Mouse (Mus musculus) gastrocnemius, postnatal 10 days (tissue): ENCODE results near the gene Atp1a4. TPM values are rescaled to one million over a fixed set of nuclear protein-coding genes. Genes with fewer than 3 reads are reported as not detected.
"Not testable (repeated sequence)": the region's sequence is repeated elsewhere in the genome, so short reads cannot be mapped to it uniquely, and the experiment has no call there.

ENCODE experiments used
- DNase-seq: peaks from one replicate; pipeline ENCODE4 v3.0.0; 2021; ENCODE audit warnings: mixed read lengths
- total RNA-seq, 2 experiments: library from RNA; stranded (reverse); gene quantifications; 2 replicates each; pipeline ENCODE4 v1.2.3; 2021

The Atp1a4 gene
- total RNA-seq, 2 experiments from 2014 or later = 0.61 to 0.66 TPM

DNA sequence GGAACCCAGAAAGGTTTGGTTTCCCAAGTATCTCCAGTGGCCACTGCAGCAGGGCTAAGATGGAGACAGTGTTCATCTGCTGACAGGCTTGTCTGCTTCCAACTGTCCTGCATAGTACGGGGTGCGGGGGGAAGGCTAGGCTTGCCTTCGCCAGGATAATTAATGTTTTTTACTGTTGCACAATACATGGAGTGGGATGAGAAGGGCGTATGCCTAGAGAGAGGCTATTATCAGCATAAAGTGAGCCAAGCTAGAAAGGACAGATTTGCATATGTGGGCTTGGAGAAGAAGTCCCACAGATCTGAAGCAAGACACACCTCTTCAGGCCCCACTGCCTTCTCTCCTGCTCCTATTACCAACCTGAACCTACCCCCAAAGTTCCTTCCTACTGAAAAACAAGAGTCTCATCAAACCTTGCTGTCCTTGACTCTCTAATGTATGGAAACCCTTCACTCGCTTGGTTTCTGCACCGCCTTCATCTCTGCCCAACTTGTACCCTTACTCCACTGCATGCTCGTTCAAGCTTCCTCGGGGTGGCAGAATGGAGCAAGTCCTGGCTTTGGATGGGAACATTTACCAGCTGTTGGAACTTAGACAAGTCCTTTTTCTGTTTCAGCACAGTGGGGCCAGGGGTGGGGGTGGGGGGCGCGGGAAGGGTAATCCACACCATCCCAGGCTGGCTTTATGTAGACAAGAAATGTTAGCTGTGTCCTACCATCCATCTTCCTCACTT, 23.5 kb upstream of the Atp1a4 start:
- DNase-seq = no peak

GRCm38 (mm10) chr1:172279768-172280509, 21.7 kb upstream of the Atp1a4 start:
- DNase-seq = no peak

DNA sequence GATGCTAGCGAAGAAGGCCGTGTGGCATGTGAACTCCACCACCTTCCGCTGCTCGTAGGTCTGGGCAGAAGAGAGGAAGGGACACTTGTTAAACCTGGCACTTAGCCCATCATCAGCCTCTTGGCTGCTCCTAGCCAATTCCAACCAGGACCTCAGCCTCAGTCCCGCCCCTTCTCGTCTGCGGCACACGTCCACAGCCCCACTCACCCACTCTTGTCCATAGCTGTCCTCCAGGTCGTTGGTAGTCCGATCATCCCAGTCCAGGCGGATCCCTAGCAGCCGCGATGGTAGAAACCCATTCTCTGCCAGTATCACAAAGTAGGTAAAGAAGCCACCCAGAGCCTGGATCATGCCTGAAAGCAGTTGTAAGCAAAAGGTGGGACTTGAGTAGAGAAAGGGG, 20.1 kb upstream of the Atp1a4 start:
- DNase-seq = no peak

- no peak for DNase-seq
Observed at GRCm38 (mm10) chr1:172277172-172277571, 19.0 kb upstream of the Atp1a4 start.

- no peak for DNase-seq
Observed at GRCm38 (mm10) chr1:172274547-172274946, 16.3 kb upstream of the Atp1a4 start.

DNA sequence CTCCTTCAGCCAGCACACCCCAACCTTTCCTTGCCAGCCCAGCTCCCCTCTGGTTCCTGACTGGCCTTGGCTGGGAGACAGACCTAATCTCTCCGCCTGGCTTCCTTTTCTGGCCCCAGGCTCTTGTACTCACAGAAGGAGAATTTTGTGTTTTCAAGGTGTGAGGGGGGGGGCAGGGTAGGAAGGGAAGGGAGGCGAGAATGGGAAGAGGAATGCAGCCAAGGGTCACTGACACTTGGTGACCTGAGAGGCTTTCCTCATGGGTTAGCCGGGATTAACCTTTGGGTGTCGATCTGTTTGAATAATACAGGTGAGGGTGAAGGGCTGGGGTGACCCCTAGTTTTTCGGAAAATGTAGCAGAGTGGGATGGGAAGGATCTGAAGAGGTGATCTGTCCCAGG, 15.9 kb upstream of the Atp1a4 start:
- DNase-seq = no peak

DNA sequence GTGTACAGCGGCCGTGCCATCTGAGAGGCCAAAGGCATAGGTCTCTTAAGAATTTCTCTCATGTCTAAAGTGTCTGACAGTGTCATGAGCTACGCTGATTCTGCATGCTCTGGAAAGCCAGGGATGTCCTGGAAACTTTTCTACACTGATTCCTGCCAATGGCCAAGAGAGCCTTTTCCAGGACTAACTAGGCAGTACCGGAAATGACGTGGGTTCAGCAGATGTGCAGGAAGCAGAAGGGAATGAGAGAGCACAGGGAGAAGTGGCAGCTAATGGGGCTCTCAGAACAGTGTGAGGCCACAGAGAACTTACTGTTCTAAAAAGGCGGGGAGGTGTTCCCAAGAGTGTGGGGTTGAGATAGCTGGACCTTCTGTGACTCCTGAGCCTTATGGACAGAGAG, 15.2 kb upstream of the Atp1a4 start:
- no peak for DNase-seq

DNA sequence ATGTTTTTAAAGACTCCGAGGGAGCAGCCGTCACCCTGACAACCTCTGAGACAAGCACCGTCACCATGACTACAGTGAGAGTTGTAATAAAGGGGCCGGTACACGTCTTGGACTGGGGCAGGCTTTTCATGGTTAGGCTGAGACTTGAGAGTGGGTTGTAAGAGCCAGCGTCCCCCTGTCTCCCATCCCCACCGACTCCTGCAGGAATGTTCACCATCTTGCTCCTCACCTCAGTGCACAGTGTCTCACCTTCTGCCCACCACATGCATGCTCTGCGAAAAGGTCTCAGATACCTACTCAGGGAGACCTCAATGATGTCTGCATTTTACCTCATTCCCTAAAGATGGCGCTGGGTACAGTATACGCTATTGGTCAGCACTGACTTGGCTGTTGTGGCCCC, 13.6 kb upstream of the Atp1a4 start:
- no peak for DNase-seq

DNA sequence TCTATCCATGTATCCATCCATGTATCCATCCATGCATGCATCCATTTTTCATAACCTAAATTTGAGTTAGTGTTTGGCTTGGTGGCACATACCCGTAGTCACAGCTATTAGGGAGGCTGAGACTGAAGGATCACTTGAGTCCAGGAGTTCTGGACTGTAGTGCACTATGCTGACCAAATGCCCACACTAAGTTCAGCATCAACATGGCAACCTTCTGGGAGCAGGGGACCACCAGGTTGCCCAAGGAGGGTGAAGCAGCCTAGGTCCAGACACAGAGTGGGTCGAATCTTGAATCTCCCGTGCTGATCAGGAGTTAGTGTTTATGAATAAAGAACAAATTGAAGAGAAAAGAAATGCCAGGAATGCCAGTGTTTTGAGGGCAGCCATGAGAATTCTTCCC, 13.0 kb upstream of the Atp1a4 start:
- DNase-seq = no peak

DNA sequence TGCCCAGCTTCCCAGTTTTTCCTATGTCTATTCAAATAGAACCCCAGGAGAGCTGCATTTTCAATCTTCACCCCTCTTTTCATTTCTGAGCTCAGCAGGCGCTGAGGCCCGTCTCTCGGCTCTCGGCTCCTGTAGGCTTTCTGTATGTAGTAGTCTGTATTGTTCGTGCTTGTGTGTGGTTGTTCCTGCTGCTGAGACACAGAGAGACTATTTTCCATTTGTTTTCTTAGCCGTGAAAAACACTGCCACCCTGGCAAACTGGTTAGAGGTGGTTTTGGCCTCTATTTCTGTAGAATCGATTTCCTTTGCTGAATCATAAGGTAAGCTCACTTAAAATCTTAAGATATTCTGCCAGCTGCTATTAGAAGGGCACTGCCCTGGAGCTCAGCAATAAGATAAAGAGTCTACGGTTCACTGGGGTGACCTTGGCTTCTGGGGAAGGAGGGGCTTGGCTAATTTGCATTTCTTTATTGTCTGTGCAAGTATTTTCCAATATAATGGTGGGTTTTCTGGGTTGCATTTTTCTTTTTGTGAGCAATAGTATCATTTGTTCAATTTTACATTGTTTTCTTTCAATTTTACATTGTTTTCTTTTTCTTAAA, 3.4 kb upstream of the Atp1a4 start, which contains the start of gene Igsf8:
Gene Igsf8, plus strand, starts transcription at position 165 of the 602 bp plus-strand sequence.
- DNase-seq = no peak

- peak; percentile 29 for DNase-seq
Observed at GRCm38 (mm10) chr1:172247679-172248078, 10.5 kb downstream of the Atp1a4 start.

GRCm38 (mm10) chr1:172247216-172247615, 11.0 kb downstream of the Atp1a4 start:
- no peak for DNase-seq

GRCm38 (mm10) chr1:172244645-172245044, 13.6 kb downstream of the Atp1a4 start:
- DNase-seq = not testable (repeated sequence)

GRCm38 (mm10) chr1:172243547-172244205, 14.5 kb downstream of the Atp1a4 start:
- peak; percentile 65 for DNase-seq

DNA sequence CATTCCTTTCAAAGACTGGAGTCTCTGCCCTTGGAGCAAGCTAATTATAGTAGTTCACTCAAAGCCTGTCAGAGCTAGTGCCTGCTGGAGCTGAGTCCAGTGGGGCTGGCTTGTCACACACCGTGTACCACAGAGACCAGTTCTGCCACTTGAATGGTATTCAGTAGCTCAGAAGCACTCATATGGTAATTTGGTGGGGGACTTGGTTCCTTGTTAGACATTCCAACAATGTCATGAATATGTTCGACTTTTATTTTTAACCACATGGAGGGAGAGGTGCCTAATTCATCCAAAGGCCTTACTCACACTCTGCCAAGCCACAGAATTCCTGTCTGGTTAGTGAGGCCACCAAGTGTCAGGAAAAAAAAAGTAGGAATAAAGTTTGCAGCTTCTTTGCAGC, 15.8 kb downstream of the Atp1a4 start:
- DNase-seq = peak; percentile 30

DNA sequence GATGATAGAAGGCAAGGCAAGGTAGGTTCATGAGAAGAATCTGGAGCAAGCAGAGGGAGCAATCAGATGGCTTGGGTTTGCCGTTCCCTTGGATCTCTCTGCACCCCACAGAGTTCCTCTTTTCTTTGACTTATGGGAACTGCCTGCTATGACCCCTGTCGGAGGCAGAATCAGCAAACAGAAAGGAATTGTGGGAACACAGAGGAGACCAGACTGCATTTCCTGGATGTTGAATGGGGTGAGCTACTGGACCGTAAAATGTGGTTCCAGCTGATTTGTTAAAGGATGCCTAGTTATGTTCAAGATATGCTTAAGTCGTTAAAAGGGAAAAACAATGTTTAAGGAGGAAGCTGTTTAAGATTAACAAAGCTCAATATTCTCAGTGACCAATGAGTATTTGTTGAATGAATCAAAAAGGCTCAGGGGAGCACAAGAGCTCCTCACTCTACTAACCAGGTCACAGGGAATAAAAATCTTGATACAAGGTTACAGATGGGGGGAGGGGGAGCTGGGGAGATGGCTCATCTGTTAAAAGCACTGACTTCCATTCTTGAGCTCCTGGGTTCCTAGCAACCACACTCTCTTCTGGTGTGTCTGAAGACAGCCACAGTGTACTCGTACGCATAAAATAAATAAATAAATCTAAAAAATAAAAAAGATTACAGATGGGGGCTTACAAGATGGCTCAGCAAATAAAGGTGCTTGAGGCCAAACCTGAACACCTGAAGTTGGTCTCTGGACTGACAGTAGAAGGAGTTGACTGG, 17.1 kb downstream of the Atp1a4 start:
- DNase-seq = no peak

GRCm38 (mm10) chr1:172229215-172229614, 29.0 kb downstream of the Atp1a4 start:
- no peak for DNase-seq

DNA sequence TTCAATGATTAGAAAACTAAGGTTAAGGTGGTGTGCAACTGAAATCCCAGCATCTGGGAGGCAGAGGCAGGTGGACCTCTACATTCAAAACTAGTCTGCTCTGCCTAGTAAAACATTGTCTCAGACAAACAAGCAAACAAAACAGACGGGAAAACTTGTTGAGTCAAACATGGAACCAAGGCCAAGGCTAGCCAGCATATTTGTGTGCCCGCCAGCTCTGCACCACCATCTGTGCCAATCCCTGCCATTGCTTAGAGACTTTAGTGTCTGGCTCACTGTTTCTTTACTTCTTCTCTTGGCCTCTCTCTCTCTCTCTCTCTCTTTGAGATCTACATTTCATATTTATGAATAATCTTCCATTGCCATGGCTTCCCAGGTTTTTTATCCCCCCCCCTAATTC, 30.0 kb downstream of the Atp1a4 start:
- DNase-seq = no peak

- DNase-seq = peak; percentile 44
Observed at GRCm38 (mm10) chr1:172221297-172222063, 36.7 kb downstream of the Atp1a4 start.

- peak; percentile 76 for DNase-seq
Observed at GRCm38 (mm10) chr1:172220414-172220813, 37.8 kb downstream of the Atp1a4 start.
